Mouse (Mus musculus): ENCODE measurements around the gene Olfr1184. TPM values are rescaled to one million over a fixed set of nuclear protein-coding genes. Genes with fewer than 3 reads are reported as not detected.

Olfr1184 gene
- not detected for polyA plus RNA-seq (2014; fragmentation: Illumina TruSeq; extraction: RNeasy Lipid Tissue Mini Kit (QIAGEN cat#74804); ENCODE audit: low read depth, low replicate concordance)

GRCm38 (mm10) chr2:88483298-88483697 lies at the start of gene Olfr1184:
Gene Olfr1184, plus strand, starts transcription at chr2:88483598.

GRCm38 (mm10) chr2:88449031-88449430 lies 34.4 kb upstream of the Olfr1184 start, which contains the start of gene Gm13757:
Gene Gm13757, minus strand, starts transcription at chr2:88449131.

GRCm38 (mm10) chr2:88454567-88454966 lies 28.8 kb upstream of the Olfr1184 start, which contains the start of gene Olfr1183:
Gene Olfr1183, plus strand, starts transcription at chr2:88454867.

GRCm38 (mm10) chr2:88493020-88493419 lies 9.6 kb downstream of the Olfr1184 start, which contains the start of gene Olfr1185-ps1:
Gene Olfr1185-ps1, plus strand, starts transcription at chr2:88493320.

GRCm38 (mm10) chr2:88518251-88518650 lies 34.9 kb downstream of the Olfr1184 start, which contains the start of gene Olfr1186:
Gene Olfr1186, plus strand, starts transcription at chr2:88518551.

Other genes with a start within 250 kb of the Olfr1184 start
- not detected for gene Olfr1173, start 203.7 kb upstream of the Olfr1184 start, polyA plus RNA-seq (2014; fragmentation: Illumina TruSeq; extraction: RNeasy Lipid Tissue Mini Kit (QIAGEN cat#74804); ENCODE audit: low read depth, low replicate concordance)
- not detected for gene Olfr1174-ps, start 168.5 kb upstream of the Olfr1184 start, polyA plus RNA-seq (2014; fragmentation: Illumina TruSeq; extraction: RNeasy Lipid Tissue Mini Kit (QIAGEN cat#74804); ENCODE audit: low read depth, low replicate concordance)
- not detected for gene Olfr1175-ps, start 156.4 kb upstream of the Olfr1184 start, polyA plus RNA-seq (2014; fragmentation: Illumina TruSeq; extraction: RNeasy Lipid Tissue Mini Kit (QIAGEN cat#74804); ENCODE audit: low read depth, low replicate concordance)
- gene Olfr1176, start 146.9 kb upstream of the Olfr1184 start, polyA plus RNA-seq (2014; fragmentation: Illumina TruSeq; extraction: RNeasy Lipid Tissue Mini Kit (QIAGEN cat#74804); ENCODE audit: low read depth, low replicate concordance), result not detected
- gene Olfr1177-ps, start 137.1 kb upstream of the Olfr1184 start, polyA plus RNA-seq (2014; fragmentation: Illumina TruSeq; extraction: RNeasy Lipid Tissue Mini Kit (QIAGEN cat#74804); ENCODE audit: low read depth, low replicate concordance), result not detected
- gene Olfr1178, start 96.5 kb upstream of the Olfr1184 start, polyA plus RNA-seq (2014; fragmentation: Illumina TruSeq; extraction: RNeasy Lipid Tissue Mini Kit (QIAGEN cat#74804); ENCODE audit: low read depth, low replicate concordance), result not detected
- not detected for gene Olfr1179, start 77.1 kb upstream of the Olfr1184 start, polyA plus RNA-seq (2014; fragmentation: Illumina TruSeq; extraction: RNeasy Lipid Tissue Mini Kit (QIAGEN cat#74804); ENCODE audit: low read depth, low replicate concordance)
- not detected for gene Olfr1180, start 64.4 kb upstream of the Olfr1184 start, polyA plus RNA-seq (2014; fragmentation: Illumina TruSeq; extraction: RNeasy Lipid Tissue Mini Kit (QIAGEN cat#74804); ENCODE audit: low read depth, low replicate concordance)
- gene Olfr1181, start 57.4 kb upstream of the Olfr1184 start, polyA plus RNA-seq (2014; fragmentation: Illumina TruSeq; extraction: RNeasy Lipid Tissue Mini Kit (QIAGEN cat#74804); ENCODE audit: low read depth, low replicate concordance), result not detected
- gene Gm13757, start 34.5 kb upstream of the Olfr1184 start, polyA plus RNA-seq (2014; fragmentation: Illumina TruSeq; extraction: RNeasy Lipid Tissue Mini Kit (QIAGEN cat#74804); ENCODE audit: low read depth, low replicate concordance), result not detected
- gene Olfr1183, start 28.7 kb upstream of the Olfr1184 start, polyA plus RNA-seq (2014; fragmentation: Illumina TruSeq; extraction: RNeasy Lipid Tissue Mini Kit (QIAGEN cat#74804); ENCODE audit: low read depth, low replicate concordance), result not detected
- not detected for gene Olfr1185-ps1, start 9.7 kb downstream of the Olfr1184 start, polyA plus RNA-seq (2014; fragmentation: Illumina TruSeq; extraction: RNeasy Lipid Tissue Mini Kit (QIAGEN cat#74804); ENCODE audit: low read depth, low replicate concordance)
- gene Olfr1186, start 35.0 kb downstream of the Olfr1184 start, polyA plus RNA-seq (2014; fragmentation: Illumina TruSeq; extraction: RNeasy Lipid Tissue Mini Kit (QIAGEN cat#74804); ENCODE audit: low read depth, low replicate concordance), result not detected
- gene Olfr1188, start 73.3 kb downstream of the Olfr1184 start, polyA plus RNA-seq (2014; fragmentation: Illumina TruSeq; extraction: RNeasy Lipid Tissue Mini Kit (QIAGEN cat#74804); ENCODE audit: low read depth, low replicate concordance), result not detected
- gene Olfr1189, start 102.9 kb downstream of the Olfr1184 start, polyA plus RNA-seq (2014; fragmentation: Illumina TruSeq; extraction: RNeasy Lipid Tissue Mini Kit (QIAGEN cat#74804); ENCODE audit: low read depth, low replicate concordance), result not detected
- not detected for gene Olfr1191-ps1, start 156.9 kb downstream of the Olfr1184 start, polyA plus RNA-seq (2014; fragmentation: Illumina TruSeq; extraction: RNeasy Lipid Tissue Mini Kit (QIAGEN cat#74804); ENCODE audit: low read depth, low replicate concordance)
- gene Olfr1192-ps1, start 164.9 kb downstream of the Olfr1184 start, polyA plus RNA-seq (2014; fragmentation: Illumina TruSeq; extraction: RNeasy Lipid Tissue Mini Kit (QIAGEN cat#74804); ENCODE audit: low read depth, low replicate concordance), result not detected
- gene Olfr1193, start 192.0 kb downstream of the Olfr1184 start, polyA plus RNA-seq (2014; fragmentation: Illumina TruSeq; extraction: RNeasy Lipid Tissue Mini Kit (QIAGEN cat#74804); ENCODE audit: low read depth, low replicate concordance), result not detected
- gene Olfr1195, start 205.6 kb downstream of the Olfr1184 start, polyA plus RNA-seq (2014; fragmentation: Illumina TruSeq; extraction: RNeasy Lipid Tissue Mini Kit (QIAGEN cat#74804); ENCODE audit: low read depth, low replicate concordance), result not detected
- not detected for gene Olfr1196, start 221.0 kb downstream of the Olfr1184 start, polyA plus RNA-seq (2014; fragmentation: Illumina TruSeq; extraction: RNeasy Lipid Tissue Mini Kit (QIAGEN cat#74804); ENCODE audit: low read depth, low replicate concordance)
- not detected for gene Olfr1197, start 248.8 kb downstream of the Olfr1184 start, polyA plus RNA-seq (2014; fragmentation: Illumina TruSeq; extraction: RNeasy Lipid Tissue Mini Kit (QIAGEN cat#74804); ENCODE audit: low read depth, low replicate concordance)

Data from adrenal gland, adult 10 weeks (tissue).